Comparison of ENCODE assay signal across 26 mouse cellular contexts in the genomic region with DNA sequence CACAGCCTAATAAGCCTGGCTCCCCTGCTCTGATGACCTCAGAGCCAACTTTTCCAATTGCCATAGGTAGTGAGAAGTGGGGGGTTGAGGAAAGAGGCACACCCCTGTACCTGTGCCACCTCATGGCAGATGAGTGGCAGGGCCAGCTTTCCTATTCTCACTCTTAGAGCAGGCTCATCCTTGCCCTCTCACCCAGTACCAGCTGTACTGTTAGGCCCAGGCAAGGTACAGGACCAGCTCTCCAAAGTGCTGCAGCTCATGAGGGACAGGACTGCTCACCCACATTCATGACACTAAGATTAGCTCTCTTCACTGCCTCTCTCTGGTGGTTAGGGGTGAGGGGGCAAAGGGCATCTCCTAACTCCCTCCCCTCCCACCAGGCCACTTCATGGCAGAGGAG.
DNase-seq lines count a peak whose midpoint lies in the region; ATAC-seq and TF ChIP-seq lines count a peak whose summit lies in the region.
"Had no signal": no experiment of that assay in that cellular context is flagged by ENCODE, and none has a peak within 500 bp of the region (broad histone marks: within the 10 kb centered on the region; RNA-seq: fewer than 3 reads in every experiment).

No protein-coding gene starts in this region.

- DNase-seq in lung, postnatal 14 days, result no peak
- DNase-seq in midbrain, postnatal 0 days (ENCODE audit: low spot score), result no peak
- no peak for DNase-seq in natural killer cell, adult 2 months (ENCODE audit: low spot score in 2 of 2)
- DNase-seq: adrenal gland, postnatal 14 days; cerebellum, adult 11-12 months; cerebellum, adult 9-11 months; forebrain, postnatal 0 days; heart, adult 2 months; heart, postnatal 14 days; kidney, adult 8-10 months; layer of hippocampus, postnatal 36 days; retina, postnatal 1 day; right cerebral cortex, postnatal 14 days; thymus, postnatal 14 days had no signal

- H3K9ac ChIP-seq in intestine, embryonic 15.5 days, result no peak overlapping the region
- no peak overlapping the region for H3K9ac ChIP-seq in intestine, embryonic 16.5 days (ENCODE audit: low read depth, low read length)
- H3K9ac ChIP-seq in lung, embryonic 15.5 days, result no peak overlapping the region
- H3K9ac ChIP-seq in midbrain, embryonic 12.5 days (replicated peaks), result no peak overlapping the region
- no peak overlapping the region for H3K9ac ChIP-seq in midbrain, postnatal 0 days (replicated peaks; ENCODE audit: low read length, poor library complexity, severe bottlenecking)
- H3K9ac ChIP-seq: embryonic facial prominence, embryonic 15.5 days; forebrain, embryonic 12.5 days; forebrain, postnatal 0 days; limb, embryonic 12.5 days; neural tube, embryonic 15.5 days had no signal

- H3K36me3 ChIP-seq in intestine, embryonic 15.5 days, result no peaks in the 10 kb centered on the region
- H3K36me3 ChIP-seq in intestine, embryonic 16.5 days (ENCODE audit: control insufficient read depth, insufficient read depth, low read length), result no peaks in the 10 kb centered on the region
- H3K36me3 ChIP-seq in lung, embryonic 15.5 days, result no peaks in the 10 kb centered on the region
- H3K36me3 ChIP-seq in midbrain, embryonic 12.5 days, result no peaks in the 10 kb centered on the region
- no peaks in the 10 kb centered on the region for H3K36me3 ChIP-seq in midbrain, postnatal 0 days (ENCODE audit: insufficient read depth, low read length)
- H3K36me3 ChIP-seq: embryonic facial prominence, embryonic 15.5 days; forebrain, embryonic 12.5 days; hindbrain, embryonic 10.5 days; limb, embryonic 12.5 days; neural tube, embryonic 15.5 days had no signal

- ATAC-seq in intestine, embryonic 15.5 days, result peak; percentile 70
- no peak for ATAC-seq in intestine, embryonic 16.5 days
- peak; percentile 35; the same call in 1 of the 2 replicates for ATAC-seq in lung, embryonic 15.5 days (ENCODE audit: borderline replicate concordance, extremely low read depth, low FRiP score, low TSS enrichment)
- peak; percentile 6; the same call in 1 of the 2 replicates for ATAC-seq in midbrain, embryonic 12.5 days (ENCODE audit: low FRiP score, low read depth)
- ATAC-seq in midbrain, postnatal 0 days (ENCODE audit: low FRiP score), result no peak
- ATAC-seq: CD4-positive, CD25-positive, alpha-beta regulatory T cell, adult 4 months; forebrain, postnatal 0 days; hindbrain, embryonic 16.5 days had no signal

- no peaks in the 10 kb centered on the region for H3K4me1 ChIP-seq in intestine, embryonic 15.5 days (replicated peaks)
- no peaks in the 10 kb centered on the region for H3K4me1 ChIP-seq in intestine, embryonic 16.5 days (ENCODE audit: control insufficient read depth, insufficient read depth, low read length)
- H3K4me1 ChIP-seq in lung, embryonic 15.5 days, result no peaks in the 10 kb centered on the region
- H3K4me1 ChIP-seq in midbrain, embryonic 12.5 days, result no peaks in the 10 kb centered on the region
- no peaks in the 10 kb centered on the region for H3K4me1 ChIP-seq in midbrain, postnatal 0 days (ENCODE audit: insufficient read depth, low read length)
- H3K4me1 ChIP-seq: embryonic facial prominence, embryonic 15.5 days; forebrain, embryonic 12.5 days; hindbrain, embryonic 10.5 days; limb, embryonic 12.5 days; neural tube, embryonic 15.5 days had no signal

- TF ChIP-seq CTCF in midbrain, postnatal 0 days (IDR thresholded peaks at IDR 0.05), result no peak

- H3K27me3 ChIP-seq in intestine, embryonic 15.5 days (replicated peaks), result no peaks in the 10 kb centered on the region
- H3K27me3 ChIP-seq in intestine, embryonic 16.5 days (replicated peaks; ENCODE audit: control insufficient read depth, insufficient read depth, low read length), result no peaks in the 10 kb centered on the region
- no peaks in the 10 kb centered on the region for H3K27me3 ChIP-seq in lung, embryonic 15.5 days
- no peaks in the 10 kb centered on the region for H3K27me3 ChIP-seq in midbrain, embryonic 12.5 days
- H3K27me3 ChIP-seq in midbrain, postnatal 0 days (ENCODE audit: insufficient read depth, low read length), result no peaks in the 10 kb centered on the region
- H3K27me3 ChIP-seq: embryonic facial prominence, embryonic 15.5 days; forebrain, embryonic 12.5 days; limb, embryonic 12.5 days; neural tube, embryonic 15.5 days had no signal

- H3K4me3 ChIP-seq in intestine, embryonic 15.5 days (replicated peaks), result no peak overlapping the region
- H3K4me3 ChIP-seq in intestine, embryonic 16.5 days (ENCODE audit: low read length), result no peak overlapping the region
- H3K4me3 ChIP-seq in lung, embryonic 15.5 days, result no peak overlapping the region
- no peak overlapping the region for H3K4me3 ChIP-seq in midbrain, embryonic 12.5 days
- no peak overlapping the region for H3K4me3 ChIP-seq in midbrain, postnatal 0 days (ENCODE audit: low read depth, low read length)
- H3K4me3 ChIP-seq: embryonic facial prominence, embryonic 15.5 days; forebrain, embryonic 12.5 days; heart, adult 2 months; hindbrain, embryonic 10.5 days; limb, embryonic 12.5 days; neural tube, embryonic 15.5 days had no signal

- H3K9me3 ChIP-seq in intestine, embryonic 15.5 days, result no peaks in the 10 kb centered on the region
- no peaks in the 10 kb centered on the region for H3K9me3 ChIP-seq in intestine, embryonic 16.5 days (ENCODE audit: control insufficient read depth, low read length)
- H3K9me3 ChIP-seq in lung, embryonic 15.5 days, result no peaks in the 10 kb centered on the region
- no peaks in the 10 kb centered on the region for H3K9me3 ChIP-seq in midbrain, embryonic 12.5 days
- H3K9me3 ChIP-seq in midbrain, postnatal 0 days (ENCODE audit: low read length), result no peaks in the 10 kb centered on the region
- H3K9me3 ChIP-seq: embryonic facial prominence, embryonic 15.5 days; forebrain, embryonic 12.5 days; hindbrain, embryonic 10.5 days; limb, embryonic 12.5 days; neural tube, embryonic 15.5 days had no signal

- H3K27ac ChIP-seq in intestine, embryonic 15.5 days, result no peak overlapping the region
- no peak overlapping the region for H3K27ac ChIP-seq in intestine, embryonic 16.5 days (ENCODE audit: low read length)
- H3K27ac ChIP-seq in lung, embryonic 15.5 days, result no peak overlapping the region
- no peak overlapping the region for H3K27ac ChIP-seq in midbrain, embryonic 12.5 days (replicated peaks)
- no peak overlapping the region for H3K27ac ChIP-seq in midbrain, postnatal 0 days (ENCODE audit: low read depth, low read length)
- H3K27ac ChIP-seq: embryonic facial prominence, embryonic 15.5 days; forebrain, embryonic 12.5 days; heart, adult 2 months; hindbrain, embryonic 10.5 days; limb, embryonic 12.5 days; neural tube, embryonic 15.5 days had no signal

- no peak overlapping the region for H3K4me2 ChIP-seq in intestine, embryonic 15.5 days (replicated peaks)
- H3K4me2 ChIP-seq in intestine, embryonic 16.5 days (ENCODE audit: low read depth, low read length), result no peak overlapping the region
- H3K4me2 ChIP-seq in lung, embryonic 15.5 days, result no peak overlapping the region
- no peak overlapping the region for H3K4me2 ChIP-seq in midbrain, embryonic 12.5 days (replicated peaks)
- no peak overlapping the region for H3K4me2 ChIP-seq in midbrain, postnatal 0 days (ENCODE audit: low read depth, low read length, poor library complexity, severe bottlenecking)
- H3K4me2 ChIP-seq: embryonic facial prominence, embryonic 15.5 days; forebrain, embryonic 12.5 days; limb, embryonic 12.5 days; liver, embryonic 11.5 days; neural tube, embryonic 15.5 days had no signal

Comparison
In these comparisons a context has a peak if more than half of its experiments do, and no peak if none do; other contexts are left out.
1. ATAC-seq: peak in intestine, embryonic 15.5 days (single experiment), lung, embryonic 15.5 days (single experiment) and midbrain, embryonic 12.5 days (single experiment); none in intestine, embryonic 16.5 days (single experiment) and midbrain, postnatal 0 days (single experiment).